Mouse (Mus musculus) limb, embryonic 12.5 days (tissue): Measurements from ENCODE around the gene Serpina3m. TPM values are rescaled to one million over a fixed set of nuclear protein-coding genes. Genes with fewer than 3 reads are reported as not detected.
"Not testable (repeated sequence)": the region's sequence is repeated elsewhere in the genome, so short reads cannot be mapped to it uniquely, and the experiment has no call there.

ENCODE experiments used
- ATAC-seq: fragments of 200-750 bp; cut with Nextera tagmentation; 2 replicates; pipeline ENCODE4 v1.8.0; 2017; ENCODE audit warnings: low read depth, moderate TSS enrichment; ENCODE audit not compliant: insufficient number of reproducible peaks, insufficient read depth, low FRiP score, low TSS enrichment
- H3K27ac ChIP-seq: fragments of 300-500 bp; sonication (generic); 2 replicates; pipeline ENCODE4 v1.5.1; 2016; ENCODE audit warnings: mild to moderate bottlenecking, moderate library complexity
- H3K27me3 ChIP-seq: fragments of 300-500 bp; sonication (generic); 2 replicates; pipeline ENCODE4 v1.6.1; 2016; ENCODE audit warnings: mild to moderate bottlenecking, moderate library complexity
- H3K36me3 ChIP-seq: fragments of 300-500 bp; sonication (generic); 2 replicates; pipeline ENCODE4 v1.6.1; 2016; ENCODE audit warnings: mild to moderate bottlenecking, moderate library complexity
- H3K4me1 ChIP-seq: fragments of 300-500 bp; sonication (generic); replicated peaks from 2 replicates; pipeline ENCODE4 v1.6.1; 2016
- H3K4me2 ChIP-seq: fragments of 300-500 bp; sonication (generic); 2 replicates; pipeline ENCODE4 v1.6.1; 2016; ENCODE audit warnings: mild to moderate bottlenecking, moderate library complexity
- H3K4me3 ChIP-seq: fragments of 300-500 bp; sonication (generic); replicated peaks from 2 replicates; pipeline ENCODE4 v1.5.1; 2016; ENCODE audit warnings: mild to moderate bottlenecking
- H3K9ac ChIP-seq: fragments of 300-500 bp; sonication (generic); replicated peaks from 2 replicates; pipeline ENCODE4 v1.6.1; 2016; ENCODE audit warnings: mild to moderate bottlenecking, moderate library complexity
- H3K9me3 ChIP-seq: fragments of 300-500 bp; sonication (generic); 2 replicates; pipeline ENCODE4 v1.6.1; 2016; ENCODE audit warnings: mild to moderate bottlenecking, moderate library complexity
- WGBS: fragments of 180-500 bp; shearing (Covaris S2); methylation state at CpG from one replicate; pipeline ENCODE4 v1.1.7; 2016; 5-methylcytosine and 5-hydroxymethylcytosine counted together
- polyA plus RNA-seq: library from polyadenylated mRNA; unstranded; fragments of >200 nt; fragmentation: Nextera tagmentation; extraction: Ambion mirVana; gene quantifications from 2 replicates; pipeline ENCODE4 v1.2.1, GENCODE M21; 2016

Serpina3m gene
- polyA plus RNA-seq, 1 experiment from 2014 or later: not detected

- Histone ChIP-seq H3K4me1 (no peaks in the 10 kb centered on the region), H3K9ac (no peak overlapping the region), H3K9me3 (no peaks in the 10 kb centered on the region), H3K4me2 (no peak overlapping the region), H3K4me3 (no peak overlapping the region), H3K36me3 (no peaks in the 10 kb centered on the region), H3K27ac (no peak overlapping the region), H3K27me3 (no peaks in the 10 kb centered on the region)
- ATAC-seq: no peak
These were observed 7.4 kb downstream of the Serpina3m start for GRCm38 (mm10) chr12:104345707-104346106.

DNA sequence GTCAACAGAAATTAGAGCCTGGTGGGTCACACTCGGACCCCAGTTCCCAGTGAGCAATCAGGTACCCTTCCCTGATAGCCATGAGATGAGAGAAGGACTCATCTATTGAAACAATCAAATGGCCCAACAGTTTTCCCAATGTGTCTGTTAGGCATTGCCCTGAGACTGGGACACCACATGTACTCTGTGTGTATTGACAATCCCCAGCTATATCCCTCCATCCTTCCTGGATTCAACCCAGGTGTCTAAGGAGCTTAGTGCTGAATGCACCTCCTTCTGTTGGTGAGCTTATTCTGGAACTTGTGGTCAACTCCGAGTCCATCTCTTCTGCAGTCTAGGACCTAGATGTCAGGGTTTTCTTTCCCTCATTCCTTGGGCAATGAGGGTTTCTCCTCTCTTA is 8.8 kb downstream of the Serpina3m start:
- ATAC-seq: no peak
- 82% methylated on average over 2 of the region's 2 CpGs for WGBS
- H3K36me3 ChIP-seq: no peaks in the 10 kb centered on the region
- H3K4me3 ChIP-seq: no peak overlapping the region
- no peaks in the 10 kb centered on the region for H3K4me1 ChIP-seq
- H3K4me2 ChIP-seq: no peak overlapping the region
- no peaks in the 10 kb centered on the region for H3K9me3 ChIP-seq
- no peaks in the 10 kb centered on the region for H3K27me3 ChIP-seq
- H3K9ac ChIP-seq: no peak overlapping the region
- H3K27ac ChIP-seq: no peak overlapping the region

- not testable (repeated sequence) for H3K27me3 ChIP-seq, H3K4me2 ChIP-seq, H3K36me3 ChIP-seq, H3K9ac ChIP-seq, H3K4me1 ChIP-seq, ATAC-seq, H3K9me3 ChIP-seq, H3K4me3 ChIP-seq, H3K27ac ChIP-seq
- 37% methylated on average over 3 of the region's 3 CpGs for WGBS
These were observed 13.5 kb downstream of the Serpina3m start for GRCm38 (mm10) chr12:104351812-104352211.

DNA sequence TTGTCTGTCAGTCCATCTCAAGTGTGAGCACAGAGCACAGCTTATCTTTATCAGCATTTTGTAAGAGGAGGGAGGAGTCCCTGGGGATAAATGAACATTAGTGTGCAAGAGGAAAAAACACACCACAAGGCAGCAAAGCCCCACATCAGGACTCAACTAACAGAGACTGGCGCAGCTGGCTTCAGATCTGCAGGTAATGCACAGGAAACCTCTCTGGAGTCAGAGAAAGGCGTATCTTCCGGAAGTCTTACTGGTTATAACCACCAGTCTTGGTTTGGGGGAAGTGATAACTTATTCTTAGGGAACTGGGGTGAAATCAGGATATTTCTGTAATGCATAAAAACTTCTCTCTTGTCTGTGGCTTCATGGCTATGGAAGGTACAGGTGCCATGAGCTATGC is 17.7 kb downstream of the Serpina3m start:
- 88% methylated on average over 3 of the region's 3 CpGs for WGBS
- no peak overlapping the region for H3K27ac ChIP-seq
- no peaks in the 10 kb centered on the region for H3K36me3 ChIP-seq
- H3K4me3 ChIP-seq: no peak overlapping the region
- no peak for ATAC-seq
- no peaks in the 10 kb centered on the region for H3K4me1 ChIP-seq
- 0 out of 2 replicates have a peak, but pooled peaks cover 3% of the 10 kb centered on the region for H3K27me3 ChIP-seq
- no peaks in the 10 kb centered on the region for H3K9me3 ChIP-seq
- H3K4me2 ChIP-seq: no peak overlapping the region
- no peak overlapping the region for H3K9ac ChIP-seq

DNA sequence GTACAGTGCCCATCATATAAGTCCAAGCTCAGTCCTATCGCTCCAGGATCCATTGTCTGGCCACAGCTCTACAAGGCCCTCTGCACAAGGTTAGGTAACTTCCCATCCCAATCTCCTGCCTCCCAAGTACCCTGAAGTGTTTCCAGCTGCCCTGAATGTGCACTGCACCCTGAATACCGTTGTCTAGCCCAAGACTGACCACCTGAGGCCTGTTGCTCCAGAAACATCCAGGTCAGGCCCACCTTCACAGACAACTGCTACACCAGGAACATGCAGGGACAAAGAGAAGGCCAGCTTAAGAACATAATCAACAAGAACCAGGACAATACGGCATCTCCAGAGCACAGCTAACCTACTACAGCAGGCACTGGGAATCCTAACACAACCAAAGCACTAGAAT is 31.7 kb downstream of the Serpina3m start:
- Histone ChIP-seq H3K27ac (no peak overlapping the region), H3K9ac (no peak overlapping the region), H3K4me3 (no peak overlapping the region), H3K4me1 (no peaks in the 10 kb centered on the region), H3K9me3 (no peaks in the 10 kb centered on the region), H3K27me3 (no peaks in the 10 kb centered on the region), H3K36me3 (no peaks in the 10 kb centered on the region), H3K4me2 (no peak overlapping the region)
- ATAC-seq: no peak
- WGBS: 87% methylated on average over 3 of the region's 3 CpGs

GRCm38 (mm10) chr12:104377179-104377578 is 38.9 kb downstream of the Serpina3m start:
- H3K4me2 ChIP-seq, H3K9ac ChIP-seq, ATAC-seq, H3K27ac ChIP-seq, H3K27me3 ChIP-seq, H3K36me3 ChIP-seq, H3K4me3 ChIP-seq, H3K4me1 ChIP-seq, H3K9me3 ChIP-seq: not testable (repeated sequence)
- WGBS: 69% methylated on average over 5 of the region's 5 CpGs

- not testable (repeated sequence) for H3K4me1 ChIP-seq, ATAC-seq, H3K27ac ChIP-seq, H3K9ac ChIP-seq, H3K36me3 ChIP-seq, H3K9me3 ChIP-seq, H3K27me3 ChIP-seq, H3K4me3 ChIP-seq, H3K4me2 ChIP-seq
- WGBS: 70% methylated on average over 2 of the region's 2 CpGs
These were observed 40.1 kb downstream of the Serpina3m start for GRCm38 (mm10) chr12:104378351-104378750.

- H3K36me3 ChIP-seq, H3K9me3 ChIP-seq, H3K27me3 ChIP-seq, ATAC-seq, H3K4me1 ChIP-seq, H3K4me2 ChIP-seq, H3K9ac ChIP-seq, H3K27ac ChIP-seq, H3K4me3 ChIP-seq: not testable (repeated sequence)
- 52% methylated on average over 5 of the region's 5 CpGs for WGBS
These were observed 40.5 kb downstream of the Serpina3m start for GRCm38 (mm10) chr12:104378815-104379214.

DNA sequence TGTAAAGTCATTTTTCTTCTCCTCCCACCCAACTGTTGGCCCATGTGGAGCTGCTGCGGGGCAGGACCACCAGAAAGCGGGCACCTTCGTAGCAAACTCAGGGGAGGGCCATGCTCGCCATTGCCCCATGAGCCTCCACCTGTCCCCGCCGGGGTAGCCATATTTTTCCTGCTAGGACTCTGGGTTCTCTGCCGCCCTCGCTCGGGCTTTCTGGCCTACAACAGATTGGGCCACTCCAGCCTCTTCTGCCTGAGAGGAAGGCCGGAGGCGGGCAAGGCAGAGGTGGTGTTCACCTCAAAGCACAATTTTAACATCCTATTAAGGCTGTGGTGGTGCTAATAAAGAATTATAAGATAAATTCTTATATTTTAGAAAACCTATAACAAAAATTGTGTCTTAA is 41.6 kb downstream of the Serpina3m start:
- no peaks in the 10 kb centered on the region for H3K36me3 ChIP-seq
- no peak for ATAC-seq
- 95% methylated on average over 11 of the region's 11 CpGs for WGBS
- H3K27me3 ChIP-seq: no peaks in the 10 kb centered on the region
- no peaks in the 10 kb centered on the region for H3K4me1 ChIP-seq
- no peak overlapping the region for H3K27ac ChIP-seq
- 0 out of 2 replicates have a peak, but pooled peaks cover 6% of the 10 kb centered on the region for H3K9me3 ChIP-seq
- no peak overlapping the region for H3K9ac ChIP-seq
- H3K4me2 ChIP-seq: no peak overlapping the region
- H3K4me3 ChIP-seq: no peak overlapping the region

GRCm38 (mm10) chr12:104381071-104381604 is 42.9 kb downstream of the Serpina3m start:
- ATAC-seq, H3K9ac ChIP-seq, H3K36me3 ChIP-seq, H3K9me3 ChIP-seq, H3K4me2 ChIP-seq, H3K27ac ChIP-seq, H3K4me1 ChIP-seq, H3K4me3 ChIP-seq, H3K27me3 ChIP-seq: not testable (repeated sequence)
- WGBS: 93% methylated on average over 8 of the region's 8 CpGs

- H3K27me3 ChIP-seq, ATAC-seq, H3K4me1 ChIP-seq, H3K9ac ChIP-seq, H3K27ac ChIP-seq, H3K4me2 ChIP-seq, H3K36me3 ChIP-seq, H3K4me3 ChIP-seq, H3K9me3 ChIP-seq: not testable (repeated sequence)
These were observed 47.7 kb downstream of the Serpina3m start for GRCm38 (mm10) chr12:104385987-104386386.

GRCm38 (mm10) chr12:104386878-104387277 is 48.6 kb downstream of the Serpina3m start:
- not testable (repeated sequence) for H3K4me1 ChIP-seq, H3K9ac ChIP-seq, H3K4me3 ChIP-seq, H3K9me3 ChIP-seq, ATAC-seq, H3K27ac ChIP-seq, H3K36me3 ChIP-seq, H3K4me2 ChIP-seq, H3K27me3 ChIP-seq
- 67% methylated on average over 2 of the region's 2 CpGs for WGBS
